Mouse (Mus musculus): Measurements from ENCODE around the gene Gm20379. TPM values are rescaled to one million over a fixed set of nuclear protein-coding genes. Genes with fewer than 3 reads are reported as not detected.

Gene Gm20379
- polyA plus RNA-seq (2015; fragmentation: Nextera tagmentation; extraction: Ambion mirVana), result 0.45 and 1.3 TPM in 2 replicates

GRCm38 (mm10) chr13:92305680-92306079 lies at the start of gene Gm20379:
TSS of gene Gm20379 (plus strand) at chr13:92305980.
- no peak for DNase-seq (ENCODE audit: low spot score)

- DNase-seq (ENCODE audit: low spot score), result no peak
Observed at GRCm38 (mm10) chr13:92261329-92261728, 44.5 kb upstream of the Gm20379 start.

- DNase-seq (ENCODE audit: low spot score), result no peak
Observed at GRCm38 (mm10) chr13:92263566-92263965, 42.2 kb upstream of the Gm20379 start.

GRCm38 (mm10) chr13:92267076-92267475 lies 38.7 kb upstream of the Gm20379 start:
- DNase-seq (ENCODE audit: low spot score), result no peak

- DNase-seq (ENCODE audit: low spot score), result no peak
Observed at GRCm38 (mm10) chr13:92274274-92275198, 31.2 kb upstream of the Gm20379 start.

GRCm38 (mm10) chr13:92275292-92275691 lies 30.5 kb upstream of the Gm20379 start:
- DNase-seq (ENCODE audit: low spot score), result no peak

GRCm38 (mm10) chr13:92277027-92277426 lies 28.8 kb upstream of the Gm20379 start:
- no peak for DNase-seq (ENCODE audit: low spot score)

GRCm38 (mm10) chr13:92291605-92292004 lies 14.2 kb upstream of the Gm20379 start:
- DNase-seq (ENCODE audit: low spot score), result no peak

GRCm38 (mm10) chr13:92293883-92294282 lies 11.9 kb upstream of the Gm20379 start:
- DNase-seq (ENCODE audit: low spot score), result no peak

GRCm38 (mm10) chr13:92296490-92296889 lies 9.3 kb upstream of the Gm20379 start:
- DNase-seq (ENCODE audit: low spot score), result no peak

- DNase-seq (ENCODE audit: low spot score), result no peak
Observed at GRCm38 (mm10) chr13:92297021-92297420, 8.8 kb upstream of the Gm20379 start.

GRCm38 (mm10) chr13:92299522-92299921 lies 6.3 kb upstream of the Gm20379 start:
- no peak for DNase-seq (ENCODE audit: low spot score)

GRCm38 (mm10) chr13:92301754-92302153 lies 4.0 kb upstream of the Gm20379 start:
- DNase-seq (ENCODE audit: low spot score), result no peak

GRCm38 (mm10) chr13:92302466-92302865 lies 3.3 kb upstream of the Gm20379 start:
- DNase-seq (ENCODE audit: low spot score), result no peak

- no peak for DNase-seq (ENCODE audit: low spot score)
Observed at GRCm38 (mm10) chr13:92303062-92303948, 2.5 kb upstream of the Gm20379 start.

GRCm38 (mm10) chr13:92304291-92304690 lies 1.5 kb upstream of the Gm20379 start:
- DNase-seq (ENCODE audit: low spot score), result no peak

GRCm38 (mm10) chr13:92314613-92315012 lies 8.8 kb downstream of the Gm20379 start:
- DNase-seq (ENCODE audit: low spot score), result no peak

GRCm38 (mm10) chr13:92320770-92321169 lies 15.0 kb downstream of the Gm20379 start:
- DNase-seq (ENCODE audit: low spot score), result peak; percentile 28

- DNase-seq (ENCODE audit: low spot score), result no peak
Observed at GRCm38 (mm10) chr13:92326030-92326429, 20.2 kb downstream of the Gm20379 start.

- no peak for DNase-seq (ENCODE audit: low spot score)
Observed at GRCm38 (mm10) chr13:92328000-92328399, 22.2 kb downstream of the Gm20379 start.

GRCm38 (mm10) chr13:92330621-92331020 lies 24.8 kb downstream of the Gm20379 start:
- DNase-seq (ENCODE audit: low spot score), result no peak
